Mouse (Mus musculus): ENCODE data around the gene Nr1d1.

The Nr1d1 gene

GRCm38 (mm10) chr11:98774582-98775347, at the start of gene Nr1d1:
Nr1d1 (minus strand) TSS chr11:98775333.
- DNase-seq (ENCODE audit: low spot score in 2 of 2), result peak in 1 of 2 experiments; percentile 21

- DNase-seq (ENCODE audit: low spot score in 2 of 2), result no peak
Measured at GRCm38 (mm10) chr11:98820968-98821367, 45.8 kb upstream of the Nr1d1 start.

DNA sequence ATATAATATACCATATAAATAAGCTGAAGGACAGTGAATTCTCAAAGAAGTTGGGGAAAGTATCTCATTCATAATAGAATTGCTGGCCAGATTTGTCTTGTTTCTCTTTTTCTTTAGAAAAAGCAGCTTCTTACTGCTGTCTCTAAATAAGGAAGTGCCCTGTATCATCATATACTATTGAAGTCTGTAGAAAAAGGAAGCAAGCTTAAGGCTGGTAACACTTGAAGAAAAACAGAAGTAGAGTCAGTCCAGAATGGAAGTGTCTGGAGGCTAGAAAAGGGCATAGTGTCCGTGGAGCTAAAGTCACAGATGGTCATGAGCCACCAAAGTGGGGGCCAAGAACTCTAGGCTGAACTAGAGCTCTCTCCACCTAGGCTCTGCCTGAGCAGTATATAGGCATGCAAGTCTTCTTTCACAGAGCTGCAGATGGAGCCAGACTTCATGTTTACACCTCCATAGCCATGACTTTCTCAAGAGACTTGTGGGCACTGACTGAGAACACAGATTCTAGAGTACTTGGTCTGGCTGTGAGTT, 41.6 kb upstream of the Nr1d1 start:
- DNase-seq (ENCODE audit: low spot score in 2 of 2), result no peak

DNA sequence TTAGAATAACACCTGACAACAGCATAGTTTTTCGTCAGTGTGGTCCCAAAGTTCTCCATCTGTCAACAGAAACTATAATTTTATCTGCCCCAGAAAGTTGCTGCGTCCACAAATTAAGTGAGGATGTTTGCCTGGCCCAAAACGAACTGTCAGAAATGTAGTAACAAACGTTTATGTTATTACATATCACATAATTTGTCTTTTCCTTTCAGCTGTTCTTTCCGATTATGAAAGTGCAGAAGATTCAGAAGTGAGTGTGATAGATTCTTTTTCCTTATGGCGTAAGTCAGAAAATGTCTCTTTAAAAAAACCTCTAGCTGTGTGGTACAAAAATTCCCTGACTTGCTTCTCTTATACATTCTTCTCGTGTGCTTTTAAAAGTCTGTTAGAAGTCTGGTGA, 35.6 kb upstream of the Nr1d1 start:
- DNase-seq (ENCODE audit: low spot score in 2 of 2), result no peak

- DNase-seq (ENCODE audit: low spot score in 2 of 2), result peak; percentile 98 to 99
Measured at GRCm38 (mm10) chr11:98809457-98810290, 34.5 kb upstream of the Nr1d1 start.

GRCm38 (mm10) chr11:98808417-98808816, 33.3 kb upstream of the Nr1d1 start:
- no peak for DNase-seq (ENCODE audit: low spot score in 2 of 2)

DNA sequence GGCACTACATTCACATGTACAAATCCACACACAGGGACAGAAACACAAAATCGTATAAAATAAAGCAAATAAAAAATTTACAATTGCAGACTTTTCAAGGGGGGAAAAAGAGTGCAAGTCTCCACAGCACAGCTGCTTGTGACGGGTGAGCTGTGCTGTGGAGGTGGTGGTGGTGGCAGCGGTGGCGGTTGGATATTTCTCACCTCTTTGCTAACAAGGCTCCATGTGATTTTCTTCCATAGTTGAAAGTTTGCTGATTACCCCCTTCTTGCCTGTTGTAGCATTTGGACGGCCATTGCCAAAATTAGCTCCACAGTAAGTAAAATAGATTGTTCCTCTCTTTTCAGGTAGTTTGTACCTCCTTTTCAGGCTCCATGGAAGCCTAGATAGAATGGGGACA, 29.5 kb upstream of the Nr1d1 start, which contains the start of gene Casc3:
Gene Casc3, plus strand, starts transcription at position 301 of the 400 bp plus-strand sequence.
- DNase-seq (ENCODE audit: low spot score in 2 of 2), result no peak

GRCm38 (mm10) chr11:98797909-98798308, 22.8 kb upstream of the Nr1d1 start:
- DNase-seq (ENCODE audit: low spot score in 2 of 2), result no peak

GRCm38 (mm10) chr11:98797306-98797705, 22.2 kb upstream of the Nr1d1 start:
- DNase-seq (ENCODE audit: low spot score in 2 of 2), result peak in 1 of 2 experiments; percentile 29

DNA sequence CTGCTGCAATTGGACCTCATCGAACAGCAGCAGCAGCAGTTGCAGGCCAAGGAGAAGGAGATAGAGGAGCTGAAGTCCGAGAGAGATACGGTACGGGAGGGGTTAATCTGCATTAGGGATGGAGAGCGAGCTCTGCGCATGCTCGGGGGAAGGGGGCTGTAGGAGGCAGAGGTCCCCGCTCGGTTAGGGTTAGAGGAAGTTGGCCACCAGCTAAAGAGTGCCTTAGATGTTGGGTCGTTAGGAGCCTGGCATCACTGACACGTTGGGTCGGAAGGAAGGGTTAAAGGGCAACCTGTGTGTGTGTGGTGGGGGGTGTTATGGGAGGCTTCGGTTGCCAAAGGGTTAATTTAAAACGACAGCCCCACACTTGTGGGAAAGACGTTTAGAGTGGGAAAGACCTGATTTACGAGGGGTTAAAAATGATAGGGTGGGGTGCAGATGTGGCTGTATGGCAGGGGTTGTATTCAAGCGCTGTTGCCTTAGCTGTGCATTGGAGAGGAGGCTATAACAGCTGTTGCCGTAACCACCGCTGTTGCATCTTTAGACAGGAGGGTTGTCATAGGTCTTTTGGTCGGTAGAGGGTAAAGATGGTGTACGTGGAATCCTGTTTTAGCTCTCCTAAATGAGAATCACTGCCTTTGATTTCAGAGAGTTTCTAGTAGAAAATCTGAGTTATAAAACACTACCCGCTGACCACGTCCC, 21.5 kb upstream of the Nr1d1 start:
- peak in 1 of 2 experiments; percentile 30 for DNase-seq (ENCODE audit: low spot score in 2 of 2)

GRCm38 (mm10) chr11:98795714-98796514, 20.8 kb upstream of the Nr1d1 start:
- DNase-seq (ENCODE audit: low spot score in 2 of 2), result peak; percentile 54 to 65

GRCm38 (mm10) chr11:98795015-98795713, 20.0 kb upstream of the Nr1d1 start, which contains the start of gene Msl1:
Msl1 (plus strand) TSS chr11:98795516.
- DNase-seq (ENCODE audit: low spot score in 2 of 2), result peak; percentile 90 to 91

DNA sequence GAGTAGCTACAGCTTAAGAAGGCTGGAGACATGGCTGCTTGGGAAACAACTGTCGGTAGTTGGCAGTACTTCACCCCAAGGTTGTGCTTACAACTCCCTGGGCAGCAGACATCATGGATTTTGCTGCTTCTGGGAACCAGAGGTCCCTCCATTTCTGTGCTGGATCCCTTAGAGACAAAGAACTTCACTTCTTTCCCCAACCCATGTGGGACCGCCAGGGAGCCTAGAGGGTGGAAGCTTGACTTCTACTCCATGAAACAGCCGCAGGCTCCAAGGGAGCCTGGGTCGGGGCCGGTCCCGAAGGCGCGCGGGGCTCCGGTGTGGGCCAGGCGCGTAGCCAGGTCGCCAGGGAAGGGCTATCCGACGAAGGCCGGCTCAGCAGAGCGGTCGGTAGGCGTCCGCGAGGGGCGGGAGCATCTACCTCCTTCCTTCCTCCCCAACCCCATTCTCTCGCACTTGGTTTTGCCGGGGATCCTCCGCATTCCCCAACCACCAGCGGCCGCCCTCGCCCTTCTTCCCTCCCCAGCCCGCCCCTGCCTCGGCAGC, 19.4 kb upstream of the Nr1d1 start:
- DNase-seq (ENCODE audit: low spot score in 2 of 2), result peak; percentile 82 to 83

DNA sequence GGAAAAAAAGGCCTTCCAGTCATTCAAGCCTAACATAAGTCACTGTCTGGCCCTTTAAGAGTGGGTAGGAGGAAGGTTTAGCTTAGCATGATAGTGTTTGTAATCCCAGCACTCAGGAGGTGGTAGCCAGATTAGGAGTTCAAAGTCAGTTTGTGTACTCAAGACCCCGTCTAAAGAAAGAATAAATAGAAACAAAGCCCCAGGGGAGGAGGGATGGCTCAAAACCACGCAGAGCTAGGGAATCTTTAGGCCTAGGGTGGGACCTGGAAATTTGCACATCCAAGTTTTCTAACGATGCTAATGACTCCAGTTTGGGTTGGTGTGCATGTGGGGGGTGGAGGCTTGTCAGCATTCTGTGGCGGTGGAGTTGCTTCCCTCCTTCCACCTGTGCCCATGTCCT, 16.9 kb upstream of the Nr1d1 start:
- no peak for DNase-seq (ENCODE audit: low spot score in 2 of 2)

DNA sequence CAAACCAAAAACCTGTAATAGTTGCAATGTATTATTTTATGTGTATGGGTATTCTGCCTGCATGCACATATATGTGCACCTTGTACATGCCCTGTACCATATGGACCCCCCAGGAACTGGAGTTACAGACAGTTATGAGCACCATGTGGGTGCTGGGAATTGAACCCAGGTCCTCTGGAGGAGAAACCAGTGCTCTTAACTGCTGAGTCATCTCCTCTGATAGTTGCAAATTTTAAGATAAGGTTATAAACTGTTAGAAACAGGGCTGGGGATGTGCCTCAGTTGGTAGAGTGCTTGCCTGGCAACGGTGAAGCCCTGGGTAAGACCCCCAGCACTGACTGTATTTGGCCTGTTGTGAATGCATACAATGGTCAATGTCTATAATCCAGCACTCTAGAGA, 16.3 kb upstream of the Nr1d1 start:
- DNase-seq (ENCODE audit: low spot score in 2 of 2), result no peak

GRCm38 (mm10) chr11:98790631-98791205, 15.6 kb upstream of the Nr1d1 start:
- no peak for DNase-seq (ENCODE audit: low spot score in 2 of 2)

- no peak for DNase-seq (ENCODE audit: low spot score in 2 of 2)
Measured at GRCm38 (mm10) chr11:98789824-98790223, 14.7 kb upstream of the Nr1d1 start.

GRCm38 (mm10) chr11:98789219-98789807, 14.2 kb upstream of the Nr1d1 start:
- DNase-seq (ENCODE audit: low spot score in 2 of 2), result peak in 1 of 2 experiments; percentile 46

- DNase-seq (ENCODE audit: low spot score in 2 of 2), result peak; percentile 96
Measured at GRCm38 (mm10) chr11:98788550-98789218, 13.6 kb upstream of the Nr1d1 start.

Data from heart, adult 9 months (tissue).